Mouse (Mus musculus) kidney, postnatal 10 days (tissue): ENCODE results near the gene Slfn8.
A peak's percentile ranks its signal among the peaks of the same experiment; 100 is the strongest.
"Not testable (repeated sequence)": the region's sequence is repeated elsewhere in the genome, so short reads cannot be mapped to it uniquely, and the experiment has no call there.

Experiments used
- DNase-seq: peaks from one replicate; pipeline ENCODE4 v3.0.0; 2021; ENCODE audit warnings: mixed read lengths

Slfn8 gene

DNA sequence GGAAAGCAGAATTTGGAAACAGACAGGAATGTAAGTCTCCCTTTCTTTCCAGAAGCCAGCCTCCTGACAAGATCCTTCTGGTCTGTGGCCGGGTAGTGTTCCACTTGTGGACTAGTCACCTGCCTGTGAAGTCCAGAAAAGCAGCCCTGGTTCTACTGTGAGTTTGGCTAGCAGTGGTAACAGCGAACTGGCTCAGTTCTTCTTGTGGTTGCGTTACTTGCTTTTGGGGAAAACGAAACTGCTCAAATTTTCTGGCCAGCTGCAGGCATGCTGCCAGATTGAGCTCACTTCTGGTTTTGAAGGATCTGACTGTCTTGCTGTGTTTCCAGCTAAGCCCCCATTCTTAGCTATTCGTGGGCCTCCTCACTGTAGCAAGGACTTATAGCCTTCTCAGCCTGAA is at the start of gene Slfn8:
TSS of gene Slfn8 (minus strand) at position 190 of the 400 bp plus-strand sequence.
- peak; percentile 21 for DNase-seq

DNA sequence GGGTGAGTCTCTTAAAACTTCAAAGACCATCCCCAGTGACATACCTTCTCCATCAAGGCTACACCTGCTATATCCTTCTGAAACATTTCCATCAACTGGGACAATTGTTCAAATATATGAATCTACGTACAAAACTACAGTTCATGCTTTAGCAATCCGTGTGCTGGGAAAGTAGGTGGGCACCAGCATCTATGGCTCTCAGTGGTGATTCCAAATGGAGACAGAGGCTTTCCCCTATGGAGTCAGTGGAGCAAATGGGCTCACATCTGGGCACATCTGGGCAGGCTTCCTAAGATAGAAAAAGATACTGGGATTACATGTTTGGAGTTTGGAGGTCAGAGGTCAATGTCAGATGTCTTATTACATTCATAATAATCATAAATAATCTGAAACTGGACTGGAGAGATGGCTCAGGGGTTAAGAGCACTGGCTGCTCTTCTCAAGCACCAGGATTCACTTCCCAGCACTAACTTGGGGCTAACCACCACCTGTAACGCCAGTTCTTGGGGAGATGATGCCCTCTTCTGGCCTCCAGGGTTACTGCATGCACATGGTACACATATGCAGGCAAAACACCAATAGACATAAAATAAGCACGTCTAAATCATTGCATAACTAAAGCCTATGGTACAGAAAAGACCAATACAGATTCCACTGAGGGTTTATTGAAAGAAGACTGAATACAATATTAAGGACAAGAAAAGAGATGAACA is 47.5 kb upstream of the Slfn8 start:
- no peak for DNase-seq

DNA sequence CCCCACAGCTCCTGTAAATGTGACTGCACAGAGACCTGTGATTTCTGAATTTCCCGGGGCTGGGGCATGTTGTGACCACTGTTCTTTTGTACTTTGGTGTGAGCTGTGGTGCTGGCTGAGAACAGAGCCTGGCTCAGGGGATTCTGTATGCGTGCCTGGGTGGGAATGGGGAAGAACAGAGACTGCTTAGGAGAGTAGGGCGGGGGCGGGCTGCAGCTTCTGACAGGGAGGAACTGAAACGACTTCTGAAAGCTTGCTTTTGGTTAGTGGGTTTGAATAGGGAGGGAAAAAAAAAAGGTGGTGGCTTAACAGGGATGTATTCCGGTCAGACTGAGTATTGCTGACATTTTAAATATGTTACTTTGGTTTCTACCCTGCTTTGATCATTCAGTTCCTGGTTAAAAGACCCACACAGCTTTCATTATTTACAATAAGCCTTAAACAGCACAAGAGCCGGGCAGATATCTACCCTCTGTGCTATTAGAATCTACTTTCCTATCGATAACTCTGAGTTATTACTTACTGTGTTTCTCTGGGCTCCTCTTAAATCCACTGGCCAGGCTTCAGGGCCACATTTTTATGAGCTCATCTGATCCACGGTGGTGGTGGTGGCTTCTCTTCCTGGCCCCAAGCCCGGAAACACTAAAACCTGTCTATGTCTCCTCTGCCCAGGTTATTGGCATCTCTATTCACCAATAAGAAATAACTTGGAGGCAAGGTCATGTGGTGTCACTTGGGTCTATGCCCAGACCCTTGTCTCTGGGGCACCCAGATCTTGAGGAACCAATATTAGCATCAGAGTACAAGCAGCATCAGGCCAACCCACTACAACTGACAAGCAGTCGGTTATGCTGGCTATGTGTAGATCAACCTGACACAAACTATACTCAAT is 46.3 kb upstream of the Slfn8 start:
- peak; percentile 12 for DNase-seq

DNA sequence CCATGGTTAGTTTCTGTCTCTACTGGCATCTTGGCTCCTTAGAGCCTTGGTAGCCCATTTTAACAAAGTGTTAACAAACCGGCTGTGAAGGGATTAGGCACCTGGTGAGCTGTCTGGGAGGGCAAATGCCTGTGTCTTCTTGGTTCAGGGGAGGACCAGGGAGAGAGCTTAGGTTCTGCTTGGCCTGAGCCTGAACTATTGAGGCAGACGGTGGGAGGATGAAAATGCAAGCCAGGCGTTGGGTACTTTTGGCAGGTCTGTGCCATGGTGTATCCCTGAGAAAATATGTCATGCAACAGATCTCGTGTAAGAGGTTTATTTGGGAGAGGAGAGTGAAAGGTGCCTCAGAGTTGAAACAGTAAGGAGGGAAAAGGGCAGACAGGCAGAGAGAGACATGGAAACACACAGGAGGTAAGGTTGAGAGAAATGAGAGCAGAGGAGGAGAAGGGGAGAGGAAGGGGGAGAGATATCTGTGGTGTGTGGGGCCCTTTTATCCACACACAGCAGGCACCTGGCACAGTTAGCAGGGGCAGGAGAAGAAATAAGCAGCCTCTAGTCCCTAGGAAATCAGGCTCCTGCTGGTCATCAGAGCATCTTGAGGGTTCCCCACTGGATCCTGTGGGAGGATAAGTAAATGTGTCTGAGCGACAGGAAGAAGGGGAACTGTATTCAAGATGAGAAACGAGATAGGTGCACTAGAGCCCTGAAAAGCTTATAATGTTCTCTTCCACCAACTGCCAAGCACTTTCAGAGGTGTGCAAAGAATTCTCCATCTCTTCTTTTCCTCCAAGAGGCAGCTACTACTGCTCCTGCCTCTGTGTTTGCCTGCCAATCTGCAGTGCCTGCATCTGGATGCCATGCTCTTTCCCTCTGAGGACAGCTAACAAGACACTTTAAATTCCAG is 45.1 kb upstream of the Slfn8 start:
- DNase-seq = no peak

DNA sequence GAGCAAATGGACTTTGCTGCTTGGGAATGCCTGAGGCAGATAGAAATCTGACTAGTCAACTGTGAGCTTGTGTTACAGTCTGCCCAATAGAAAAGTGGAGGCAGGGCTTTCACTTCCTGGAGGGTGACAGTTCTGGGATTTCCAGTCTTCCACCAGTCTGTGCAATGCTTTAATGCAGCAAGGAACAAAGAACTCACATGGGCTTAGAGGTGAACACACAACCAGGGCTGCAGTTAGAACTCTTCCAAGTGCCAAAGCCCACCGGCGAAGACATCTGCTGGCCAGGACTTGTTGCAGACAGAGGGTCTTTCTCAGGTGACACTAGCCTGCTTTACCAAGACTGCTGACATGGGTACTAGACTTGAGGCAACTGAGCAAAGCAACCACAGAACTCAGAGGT is 44.3 kb upstream of the Slfn8 start, which contains the start of gene Slfn2:
TSS of gene Slfn2 (plus strand) at position 167 of the 400 bp plus-strand sequence.
- DNase-seq = peak; percentile 11

DNA sequence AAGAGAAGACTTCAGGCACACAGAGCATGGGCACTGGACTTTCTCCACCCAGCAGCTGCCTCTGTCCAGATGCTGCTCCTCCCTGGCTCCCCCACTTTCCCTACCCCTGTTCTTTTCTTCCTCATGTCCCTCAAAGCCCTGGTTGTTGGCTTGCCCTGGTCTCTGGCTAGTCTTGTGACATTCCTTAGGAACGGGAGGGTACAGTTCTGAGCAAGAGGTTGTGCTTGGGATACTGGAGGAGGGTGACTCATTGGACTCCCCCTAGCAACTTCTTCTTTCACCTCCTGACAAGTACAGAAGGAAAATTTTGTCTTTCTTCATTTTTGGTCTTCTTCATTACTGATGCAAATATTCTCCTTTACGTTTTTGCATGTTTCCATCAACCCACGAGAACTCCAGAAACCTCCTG is 43.3 kb upstream of the Slfn8 start:
- no peak for DNase-seq

DNA sequence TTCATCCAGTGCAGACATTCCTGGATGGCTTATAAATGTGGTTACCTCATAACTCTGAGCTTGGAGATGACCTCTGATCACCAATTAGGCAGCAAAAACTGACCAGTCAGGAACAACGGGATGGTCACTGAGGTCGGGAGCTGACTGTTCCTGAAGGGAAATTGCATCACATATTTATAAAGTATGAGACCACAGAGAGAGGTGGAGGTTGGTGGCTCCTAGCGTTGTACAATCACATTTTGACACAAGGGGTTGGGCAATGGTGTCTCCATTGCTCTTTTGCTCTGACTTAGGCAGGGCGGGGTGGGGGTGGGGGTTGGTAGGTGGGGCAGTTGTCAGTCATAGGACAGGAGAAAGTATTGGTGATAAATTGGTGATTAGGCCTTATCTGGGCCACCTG is 42.5 kb upstream of the Slfn8 start:
- DNase-seq = no peak

DNA sequence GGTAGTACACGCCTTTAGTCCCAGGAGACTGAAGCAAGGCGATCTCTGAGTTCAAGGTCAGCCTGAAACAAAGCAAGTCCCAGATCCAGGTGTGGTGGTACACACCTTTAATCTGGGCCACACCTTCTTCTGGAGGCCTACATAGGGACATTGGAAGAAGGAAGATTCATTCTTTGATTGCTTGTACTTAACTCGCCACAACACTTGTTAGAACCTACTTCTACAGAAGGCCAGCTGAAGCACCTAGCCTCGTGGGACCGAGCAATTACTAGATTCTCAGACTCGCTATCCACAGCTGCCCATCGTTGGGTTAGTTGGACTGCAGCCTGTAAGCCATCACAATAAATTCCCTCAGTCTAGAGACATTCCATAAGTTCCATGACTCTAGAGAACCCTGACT is 41.2 kb upstream of the Slfn8 start:
- no peak for DNase-seq

DNA sequence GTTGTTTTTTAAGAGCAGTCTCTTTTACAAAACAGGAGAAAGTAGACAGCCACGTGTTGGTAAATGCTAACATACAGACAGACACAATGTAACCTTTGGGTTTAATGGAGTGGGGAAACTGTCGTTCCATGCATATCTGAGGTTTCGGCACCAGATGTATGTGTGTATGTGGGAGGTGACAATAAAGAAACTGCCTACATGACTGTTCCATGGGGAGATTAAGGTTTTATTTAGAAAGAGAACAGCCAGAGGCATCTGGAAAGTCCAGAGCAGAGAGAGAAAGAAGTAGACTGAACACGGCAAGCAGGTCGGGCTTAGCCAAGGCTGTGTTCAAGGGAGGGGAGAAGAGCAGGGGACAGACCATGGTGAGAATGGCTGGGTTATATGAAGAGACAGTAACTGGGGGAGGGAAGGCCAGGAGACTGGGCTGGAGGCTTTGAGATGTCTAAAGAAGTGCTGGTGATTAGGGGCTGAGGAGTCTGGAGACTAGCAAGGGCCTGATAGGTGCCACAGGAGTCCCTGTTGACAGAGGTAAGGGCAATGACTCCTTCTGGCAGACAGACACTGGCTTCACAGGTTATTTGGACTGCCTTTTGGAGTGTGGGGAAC is 39.9 kb upstream of the Slfn8 start:
- DNase-seq = no peak

DNA sequence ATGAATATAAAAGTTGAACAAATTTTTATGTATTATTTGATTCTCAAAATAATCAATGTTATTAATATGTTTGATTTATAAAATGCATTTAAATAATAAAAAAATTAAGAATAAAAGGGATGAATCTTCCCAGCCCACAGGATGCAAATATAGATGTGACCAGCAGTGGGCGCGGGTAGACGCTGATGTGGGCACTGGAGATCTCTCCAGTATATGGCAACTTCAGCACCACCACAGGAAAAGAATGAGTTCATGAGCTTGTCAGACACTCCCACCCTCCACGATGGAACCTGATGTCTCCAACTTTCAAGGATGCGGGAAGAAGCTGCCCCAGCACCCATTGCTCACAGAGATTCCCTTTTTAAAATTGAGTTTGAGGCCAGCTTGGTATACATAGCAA is 37.3 kb upstream of the Slfn8 start:
- peak; percentile 78 for DNase-seq

DNA sequence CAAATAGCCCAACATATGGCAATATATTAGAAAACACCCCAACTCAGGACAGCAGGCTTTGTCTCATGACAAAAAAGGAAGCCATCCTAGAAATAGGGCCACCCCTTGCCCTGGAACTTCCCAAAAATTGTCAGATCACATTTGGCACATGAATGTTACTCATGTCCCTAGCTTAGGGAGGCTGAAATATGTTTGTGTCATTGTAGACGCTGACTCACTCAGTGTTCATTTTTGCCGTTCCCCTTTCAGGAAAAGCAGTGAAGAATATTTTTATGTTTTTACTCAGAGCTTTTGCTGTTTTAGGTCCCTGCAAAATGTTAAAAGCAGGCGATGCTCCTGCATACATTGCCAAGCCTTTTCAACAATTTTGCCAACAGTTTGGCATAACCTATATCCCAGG is 25.0 kb upstream of the Slfn8 start:
- no peak for DNase-seq

DNA sequence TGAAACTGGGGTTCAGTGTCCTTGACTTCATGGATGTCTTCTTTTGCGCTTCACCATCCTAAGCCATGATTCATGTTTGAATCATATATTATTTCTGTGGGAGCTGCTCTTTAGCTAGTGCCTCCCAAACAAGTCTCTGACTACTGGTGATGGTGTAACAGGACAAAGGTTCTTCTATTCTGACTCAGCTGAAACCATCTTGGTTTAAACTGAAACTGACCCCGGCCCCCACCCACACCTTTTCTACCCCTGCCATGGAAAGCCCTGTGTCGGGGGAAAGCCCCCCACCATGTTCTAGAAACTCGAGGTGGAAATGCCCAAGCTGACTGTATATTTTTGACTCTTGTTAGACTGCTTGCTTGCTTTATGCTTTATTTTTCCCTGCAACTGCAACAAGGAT is 23.3 kb upstream of the Slfn8 start:
- no peak for DNase-seq

DNA sequence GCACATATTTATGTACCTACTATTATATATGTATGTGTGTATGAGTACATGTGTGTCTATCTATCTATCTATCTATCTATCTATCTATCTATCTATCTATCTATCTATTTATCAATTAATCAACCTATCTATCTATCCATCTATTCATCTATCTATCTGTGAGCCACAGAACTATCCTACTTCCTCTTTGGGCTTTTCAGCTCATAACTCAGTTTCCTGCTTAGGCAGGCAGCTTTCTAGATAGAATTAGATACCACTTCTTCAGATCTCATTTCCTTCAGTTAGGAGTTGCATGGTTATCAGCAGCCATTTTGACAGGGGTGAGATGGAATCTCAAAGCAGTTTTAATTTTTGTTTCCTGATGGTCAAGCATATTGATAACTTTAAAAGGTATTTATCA is 20.4 kb upstream of the Slfn8 start:
- no peak for DNase-seq

DNA sequence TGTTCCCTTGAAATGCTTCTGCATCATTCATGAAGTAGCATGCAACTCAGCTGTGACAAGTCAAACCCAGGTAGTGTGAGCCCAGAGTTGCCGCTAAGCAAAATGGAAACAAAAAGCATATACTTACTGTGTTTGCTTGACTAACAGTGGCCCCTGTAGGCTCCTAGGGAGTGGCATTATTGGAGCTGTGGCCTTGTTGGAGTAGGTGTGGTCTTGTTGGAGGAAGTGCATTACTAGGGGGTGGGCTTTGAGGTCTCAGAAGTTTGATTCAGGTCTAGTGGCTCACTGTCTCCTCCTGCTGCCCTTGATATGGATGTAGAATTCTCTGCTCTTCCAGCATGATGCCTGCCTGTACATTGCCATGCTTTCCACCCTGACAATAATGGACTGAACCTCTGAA is 19.7 kb upstream of the Slfn8 start:
- no peak for DNase-seq

DNA sequence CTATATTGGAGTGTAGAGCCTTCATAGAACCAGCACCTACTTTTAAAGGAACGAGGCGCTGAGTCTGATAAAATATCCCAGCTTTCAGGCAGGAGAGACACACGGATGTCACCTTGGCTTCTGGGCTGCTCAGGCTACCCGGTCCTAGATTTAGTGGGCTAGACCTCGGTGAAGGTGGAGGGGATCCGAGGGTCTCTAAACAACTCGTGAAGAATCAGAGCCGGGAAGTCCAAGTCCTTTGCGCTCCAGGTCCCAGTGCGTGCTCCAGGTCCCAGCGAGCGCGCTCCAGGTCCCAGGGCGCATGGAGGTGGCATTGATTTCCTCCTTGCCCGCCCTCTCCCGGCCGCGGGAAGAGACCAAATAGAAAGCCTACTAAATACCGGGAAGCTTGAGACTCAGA is 19.2 kb upstream of the Slfn8 start:
- no peak for DNase-seq

DNA sequence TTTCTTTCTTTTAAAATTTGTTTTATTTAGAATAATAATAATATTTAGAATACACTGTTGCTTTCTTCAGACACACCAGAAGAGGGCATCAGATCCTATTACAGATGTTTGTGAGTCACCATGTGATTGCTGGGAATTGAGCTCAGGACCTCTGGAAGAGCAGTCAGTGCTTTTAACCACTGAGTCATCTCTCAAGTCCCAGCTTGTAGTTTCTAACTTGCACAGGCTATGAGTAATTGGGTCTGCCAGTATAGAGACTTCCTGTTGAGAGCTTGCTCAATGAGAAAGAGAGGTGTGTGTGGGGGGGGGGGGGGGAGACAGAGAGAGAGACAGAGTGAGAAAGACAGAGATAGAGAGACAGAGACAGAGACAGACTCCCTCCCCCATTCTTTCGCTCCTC is 18.5 kb upstream of the Slfn8 start:
- no peak for DNase-seq

DNA sequence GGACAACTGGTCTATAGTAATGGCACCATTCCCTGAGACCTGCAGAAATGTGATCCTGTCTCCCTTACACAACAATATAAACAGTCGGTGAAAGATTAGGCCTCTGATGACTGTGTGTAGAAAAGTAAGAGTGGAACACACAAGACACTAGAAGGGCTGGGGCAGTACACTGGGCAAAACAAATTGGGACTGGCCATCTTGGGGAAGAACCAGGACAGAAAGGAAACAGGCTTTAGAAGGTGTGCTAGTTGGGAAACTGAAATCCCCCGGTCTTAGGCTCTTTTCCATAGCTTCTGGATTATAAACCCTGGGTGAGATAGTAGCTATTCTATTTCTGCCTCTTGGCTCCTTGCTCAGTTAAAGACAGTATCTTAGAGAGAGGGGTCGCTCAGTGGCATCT is 18.1 kb upstream of the Slfn8 start:
- not testable (repeated sequence) for DNase-seq

DNA sequence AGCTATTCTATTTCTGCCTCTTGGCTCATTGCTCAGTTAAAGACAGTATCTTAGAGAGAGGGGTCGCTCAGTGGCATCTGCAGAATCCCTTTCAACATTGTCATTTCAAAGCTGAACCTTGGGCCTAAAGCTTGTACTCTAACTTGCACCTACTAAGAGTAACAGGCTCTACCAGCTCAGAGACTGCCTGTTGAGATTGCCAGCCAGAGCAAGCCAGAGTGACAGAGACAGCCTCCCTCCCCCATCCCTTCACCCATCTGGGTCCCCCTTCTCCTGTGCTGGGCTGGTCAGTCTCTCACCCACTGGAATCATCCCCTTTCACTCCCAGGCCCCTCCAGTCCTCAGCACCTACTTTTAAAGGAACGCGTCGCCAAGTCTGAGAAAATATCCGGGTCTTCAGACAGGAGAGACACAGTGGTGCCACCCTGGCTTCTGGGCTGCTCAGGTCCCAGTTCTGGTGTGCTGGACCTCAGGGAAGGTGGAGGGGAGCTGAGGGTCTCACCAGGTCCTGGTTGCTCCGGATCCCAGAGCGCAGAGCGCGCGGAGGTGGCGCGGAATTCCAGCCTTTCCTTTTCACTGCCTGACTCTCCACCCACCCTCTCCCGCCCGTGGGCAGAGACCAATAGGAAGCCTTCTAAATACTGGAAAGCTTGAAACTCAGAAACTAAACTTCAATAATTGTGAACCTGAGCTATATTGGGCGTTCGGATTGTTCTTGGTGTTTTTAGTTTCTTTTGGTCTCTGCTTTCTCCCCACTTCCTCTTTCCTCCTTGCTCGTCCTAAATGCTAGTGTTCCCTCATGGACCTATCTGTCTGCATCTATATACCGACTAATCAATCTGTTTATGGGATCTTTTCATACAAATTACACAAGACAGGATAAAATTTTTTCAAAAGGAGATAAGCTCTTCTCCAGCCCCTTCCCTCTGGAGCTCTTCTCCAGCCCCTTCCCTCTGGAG is 770 bp downstream of the Slfn8 start:
- DNase-seq = peak; percentile 14

DNA sequence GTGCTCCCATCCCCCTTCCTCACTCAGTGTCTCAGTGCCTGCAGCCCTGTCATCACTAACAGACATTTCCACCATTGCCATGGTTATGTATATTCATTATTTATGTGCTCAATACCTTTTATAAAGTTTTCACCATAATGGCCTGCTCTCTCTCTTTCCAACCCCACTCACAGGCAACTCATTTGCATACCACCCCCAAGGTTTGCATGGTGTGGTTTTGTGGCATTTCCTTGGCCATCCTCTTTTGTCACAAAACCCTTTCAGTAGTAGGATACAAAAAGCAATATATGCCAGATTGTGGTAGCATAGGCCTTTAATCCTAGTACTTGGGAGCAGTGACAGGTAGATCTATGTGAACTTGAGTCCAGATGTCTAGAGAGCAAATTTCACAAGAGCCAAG is 4.5 kb downstream of the Slfn8 start:
- DNase-seq = no peak

DNA sequence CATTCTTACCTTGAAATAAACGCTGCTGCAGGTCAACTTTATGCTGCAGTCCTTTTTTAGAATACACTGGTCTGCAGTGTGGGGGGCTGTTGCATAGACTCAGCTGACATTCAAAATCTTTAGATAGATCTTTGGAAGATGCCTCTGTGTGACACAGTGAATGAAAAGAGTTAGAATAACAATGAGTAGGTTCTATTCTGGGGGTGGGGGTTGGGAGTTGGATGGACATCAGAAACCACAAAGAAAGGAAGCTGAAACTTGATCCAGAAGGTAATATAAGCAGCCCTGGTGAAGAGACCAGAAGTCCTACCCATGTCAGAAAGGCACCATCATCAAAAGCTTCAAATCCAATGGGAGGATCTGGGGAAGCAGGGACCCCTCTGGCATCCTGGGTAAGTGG is 7.3 kb downstream of the Slfn8 start:
- no peak for DNase-seq

DNA sequence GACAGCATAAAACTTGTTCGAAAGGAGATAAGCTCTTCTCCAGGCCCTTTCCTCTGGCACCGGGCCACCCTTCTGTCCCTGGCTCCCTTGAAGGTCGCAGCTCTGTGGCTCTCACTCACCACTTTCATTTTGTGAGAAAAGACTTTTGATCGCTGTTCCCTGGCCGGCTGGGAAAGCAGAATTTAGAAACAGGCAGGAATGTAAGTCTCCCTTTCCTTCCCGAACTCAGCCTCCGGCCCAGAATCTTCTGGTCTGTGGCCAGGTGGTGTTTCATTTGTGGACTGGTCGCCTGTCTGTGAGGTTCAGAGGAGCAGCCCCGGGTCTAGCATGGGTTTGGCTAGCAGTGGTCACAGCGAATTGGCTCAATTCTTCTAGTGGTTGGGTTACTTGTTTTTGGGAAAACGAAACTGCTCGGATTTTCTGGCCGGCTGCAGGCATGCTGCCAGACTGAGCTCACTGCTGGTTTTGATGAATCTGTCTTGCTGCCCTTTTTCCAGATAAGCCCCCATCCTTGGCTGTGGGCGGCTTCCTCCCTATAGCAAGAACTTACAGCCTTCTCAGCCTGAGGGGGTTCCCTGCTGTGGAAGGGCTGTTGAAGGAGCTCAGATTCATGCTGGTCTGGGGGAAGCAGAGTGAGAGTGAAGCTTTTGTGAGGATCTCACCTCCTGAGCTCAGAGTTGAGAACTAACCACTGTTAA is 29.0 kb downstream of the Slfn8 start, which contains the start of gene Slfn9:
TSS of gene Slfn9 (minus strand) at position 362 of the 698 bp plus-strand sequence.
- peak; percentile 71 for DNase-seq
